Mouse (Mus musculus): Measurements from ENCODE around the gene Ntn3. TPM values are rescaled to one million over a fixed set of nuclear protein-coding genes. Genes with fewer than 3 reads are reported as not detected.

The Ntn3 gene
- polyA plus RNA-seq, 1 experiment from 2014 or later = 5.9 TPM

DNA sequence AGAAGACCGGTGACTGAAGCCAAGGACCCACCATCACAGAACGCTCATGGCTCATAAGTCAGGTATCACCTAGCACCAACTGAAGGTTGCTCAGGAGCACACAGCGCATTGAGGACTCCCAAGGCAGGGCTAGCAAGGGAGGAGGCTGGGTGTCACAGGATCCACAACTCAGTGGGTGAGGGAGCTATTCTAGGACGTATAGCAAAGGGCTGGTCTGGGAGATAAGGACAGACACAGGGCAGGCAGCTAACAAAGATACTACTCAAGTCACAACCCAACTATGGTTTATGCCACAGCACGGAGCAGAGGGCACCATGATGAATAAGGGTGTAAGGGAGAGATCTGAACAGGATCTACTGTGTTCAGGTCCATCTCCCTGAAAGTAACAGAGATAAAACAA lies 16.5 kb upstream of the Ntn3 start:
- WGBS = 96% methylated on average over 5 of the region's 5 CpGs
- Histone ChIP-seq H3K27me3 (no peaks in the 10 kb centered on the region), H3K4me1 (replicated peaks) (peaks cover 5% of the 10 kb centered on the region), H3K36me3 (peaks cover 65% of the 10 kb centered on the region), H3K4me3 (no peak overlapping the region), H3K4me2 (no peak overlapping the region), H3K9me3 (no peaks in the 10 kb centered on the region), H3K9ac (no peak overlapping the region), H3K27ac (replicated peaks) (no peak overlapping the region)
- ATAC-seq (ENCODE audit: low read depth) = no peak

DNA sequence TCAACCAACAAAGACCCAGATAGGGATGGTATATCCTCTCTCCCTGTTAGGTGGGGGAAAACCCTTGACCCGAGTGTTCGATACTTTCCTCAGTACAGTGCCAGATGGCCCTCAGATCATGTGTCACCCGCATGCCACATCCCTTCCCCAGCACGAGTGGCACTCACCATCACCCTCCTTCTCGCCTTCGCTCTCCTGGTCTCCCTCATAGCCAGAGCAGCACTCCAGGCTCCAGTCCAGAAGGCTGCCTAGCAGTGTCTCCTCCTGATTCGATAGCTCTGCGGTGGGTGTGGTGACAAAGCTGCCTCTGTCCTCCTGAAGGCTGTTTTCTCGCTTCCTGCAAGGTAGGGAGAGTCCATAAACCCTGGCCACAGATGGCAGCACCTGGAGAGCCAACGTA lies 15.4 kb upstream of the Ntn3 start:
- ATAC-seq (ENCODE audit: low read depth) = no peak
- Histone ChIP-seq H3K27ac (replicated peaks) (no peak overlapping the region), H3K4me3 (no peak overlapping the region), H3K36me3 (peaks cover 55% of the 10 kb centered on the region), H3K9ac (no peak overlapping the region), H3K4me2 (no peak overlapping the region), H3K9me3 (no peaks in the 10 kb centered on the region), H3K4me1 (replicated peaks) (peaks cover 10% of the 10 kb centered on the region), H3K27me3 (no peaks in the 10 kb centered on the region)
- WGBS = 89% methylated on average over 10 of the region's 10 CpGs

DNA sequence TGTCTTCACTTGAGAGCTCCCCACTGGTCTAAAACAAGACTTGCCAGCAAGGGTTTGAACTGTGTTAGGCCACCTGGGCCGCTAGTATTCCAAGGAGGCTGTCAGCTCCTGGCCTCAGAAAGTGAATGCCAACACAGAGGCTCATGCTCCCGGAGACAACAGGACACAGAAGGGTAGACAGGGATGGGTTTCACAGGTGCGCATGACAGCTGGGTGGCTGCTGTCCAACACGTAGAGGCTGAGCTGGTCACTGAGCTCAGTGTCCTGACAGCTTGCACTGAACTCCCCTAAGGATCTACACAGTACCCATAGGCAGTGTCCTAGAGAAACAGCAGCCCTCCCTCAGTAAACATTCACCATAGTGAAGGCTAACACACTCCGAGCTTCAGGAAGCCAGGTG lies 14.2 kb upstream of the Ntn3 start:
- H3K9ac ChIP-seq = no peak overlapping the region

DNA sequence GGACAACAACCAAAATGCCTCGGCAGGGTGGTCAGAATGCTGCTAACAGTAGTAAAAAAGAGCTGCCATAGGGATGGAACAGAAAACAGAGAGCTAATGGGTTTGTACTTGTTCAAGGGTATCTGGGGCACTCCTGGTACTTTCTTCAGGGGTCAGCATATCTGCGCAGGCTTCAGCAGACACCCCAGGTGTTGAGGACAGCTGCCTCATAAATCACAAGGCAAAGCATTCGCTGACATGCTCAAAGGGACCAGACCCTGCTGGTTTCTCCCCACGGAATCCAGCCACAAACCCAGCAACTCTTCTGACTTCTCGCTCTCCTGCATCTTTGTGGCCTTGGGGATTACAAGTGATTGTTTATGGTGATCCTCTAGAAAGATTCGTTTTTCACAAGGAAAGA lies 13.3 kb upstream of the Ntn3 start:
- ATAC-seq (ENCODE audit: low read depth) = no peak
- Histone ChIP-seq H3K4me1 (replicated peaks) (peaks cover 19% of the 10 kb centered on the region), H3K36me3 (peaks cover 54% of the 10 kb centered on the region), H3K27ac (replicated peaks) (no peak overlapping the region), H3K9ac (no peak overlapping the region), H3K27me3 (no peaks in the 10 kb centered on the region), H3K4me3 (no peak overlapping the region), H3K4me2 (no peak overlapping the region), H3K9me3 (no peaks in the 10 kb centered on the region)
- 70% methylated on average over 6 of the region's 6 CpGs for WGBS

More for the DNA sequence above, 14.2 kb upstream of the Ntn3 start:
- 90% methylated on average over 5 of the region's 5 CpGs for WGBS
- Histone ChIP-seq H3K27ac (replicated peaks) (no peak overlapping the region), H3K4me1 (replicated peaks) (peaks cover 19% of the 10 kb centered on the region), H3K9me3 (no peaks in the 10 kb centered on the region), H3K4me3 (no peak overlapping the region), H3K27me3 (no peaks in the 10 kb centered on the region), H3K4me2 (no peak overlapping the region), H3K36me3 (peaks cover 54% of the 10 kb centered on the region)
- no peak for ATAC-seq (ENCODE audit: low read depth)

DNA sequence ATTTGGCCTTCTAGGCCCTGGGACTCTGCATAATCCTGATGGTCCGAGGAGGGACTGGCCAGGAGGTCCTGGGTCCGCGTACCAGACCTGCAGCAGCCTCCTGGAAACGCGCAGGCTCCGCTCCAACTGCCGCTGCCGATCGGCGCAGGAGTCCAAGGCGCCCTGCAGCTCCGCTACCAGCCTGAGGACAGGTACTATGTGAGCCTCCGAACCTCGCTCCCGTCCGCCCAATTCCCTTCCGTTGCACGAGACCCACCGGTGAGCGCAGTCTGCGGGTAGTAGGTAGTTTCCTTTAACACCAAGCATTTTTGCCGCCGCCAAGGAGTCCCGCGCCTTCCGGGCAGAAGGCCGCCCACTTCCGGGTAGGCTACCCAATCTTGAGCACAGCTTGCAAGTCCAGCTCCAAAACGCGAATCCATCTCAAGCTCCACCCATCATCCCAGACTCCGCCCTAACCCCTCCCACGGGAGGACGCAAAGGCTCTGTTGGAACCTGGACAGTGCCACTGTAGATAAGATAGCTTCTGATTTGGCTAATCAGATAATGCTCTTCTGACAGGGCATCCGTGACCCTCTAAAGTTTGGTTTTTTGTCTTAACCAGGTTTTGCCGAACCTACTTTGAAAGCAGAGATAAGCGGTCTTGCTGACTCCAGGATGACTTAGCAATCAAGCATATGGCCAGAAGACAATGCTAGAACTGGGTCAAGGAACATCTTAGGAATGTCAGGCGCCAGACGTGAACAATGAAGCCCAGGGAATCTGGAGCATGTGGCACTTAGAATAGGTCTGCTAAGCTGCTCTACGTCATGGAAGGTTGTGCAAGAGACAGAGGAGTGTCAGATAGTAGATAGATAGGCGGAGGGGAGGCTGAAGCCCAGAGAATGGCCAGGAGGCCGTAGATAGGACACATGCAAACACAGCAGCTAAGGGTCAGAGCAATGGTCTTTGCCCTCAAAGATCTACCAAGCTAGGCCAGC lies 11.4 kb upstream of the Ntn3 start, which contains the start of gene Tedc2:
TSS of gene Tedc2 (minus strand) at position 417 of the 977 bp plus-strand sequence.
- H3K9ac ChIP-seq = peak within 1 kb of the TSS; percentile 81
- no peaks in the 10 kb centered on the region for H3K27me3 ChIP-seq
- H3K4me3 ChIP-seq = peak within 1 kb of the TSS; percentile 85
- WGBS = 6% methylated on average over 41 of the region's 41 CpGs
- peak; percentile 95 for ATAC-seq (ENCODE audit: low read depth)
- H3K9me3 ChIP-seq = no peaks in the 10 kb centered on the region
- peak within 1 kb of the TSS; percentile 62 for H3K27ac ChIP-seq (replicated peaks)
- H3K4me2 ChIP-seq = peak within 1 kb of the TSS; percentile 96
- H3K36me3 ChIP-seq = peaks cover 55% of the 10 kb centered on the region
- H3K4me1 ChIP-seq (replicated peaks) = peaks cover 19% of the 10 kb centered on the region

DNA sequence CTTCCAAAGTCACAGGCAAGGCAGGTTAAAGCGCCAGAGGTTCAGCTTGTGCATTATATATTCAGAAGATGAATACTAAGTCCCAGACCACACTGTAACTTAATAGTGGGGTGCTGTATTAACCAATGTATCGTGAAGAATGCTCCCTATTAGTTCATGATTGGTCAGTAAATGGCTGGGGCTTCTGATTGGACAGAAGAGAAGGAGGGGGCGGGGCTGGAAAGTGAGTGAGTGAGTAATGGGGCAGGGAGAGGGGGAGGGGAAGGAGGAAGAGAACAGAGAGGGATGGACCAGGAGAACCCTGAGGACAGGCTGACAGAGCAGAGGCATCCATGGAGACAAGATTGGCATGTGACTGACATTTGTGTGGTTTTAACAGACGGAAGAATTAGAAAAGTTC lies 7.5 kb upstream of the Ntn3 start:
- ATAC-seq (ENCODE audit: low read depth) = no peak
- 64% methylated on average over 4 of the region's 4 CpGs for WGBS
- no peak overlapping the region for H3K4me2 ChIP-seq
- peaks cover 27% of the 10 kb centered on the region for H3K4me1 ChIP-seq (replicated peaks)
- no peak overlapping the region for H3K4me3 ChIP-seq
- H3K27me3 ChIP-seq = no peaks in the 10 kb centered on the region
- H3K9ac ChIP-seq = no peak overlapping the region
- H3K36me3 ChIP-seq = peaks cover 36% of the 10 kb centered on the region
- no peaks in the 10 kb centered on the region for H3K9me3 ChIP-seq
- no peak overlapping the region for H3K27ac ChIP-seq (replicated peaks)

DNA sequence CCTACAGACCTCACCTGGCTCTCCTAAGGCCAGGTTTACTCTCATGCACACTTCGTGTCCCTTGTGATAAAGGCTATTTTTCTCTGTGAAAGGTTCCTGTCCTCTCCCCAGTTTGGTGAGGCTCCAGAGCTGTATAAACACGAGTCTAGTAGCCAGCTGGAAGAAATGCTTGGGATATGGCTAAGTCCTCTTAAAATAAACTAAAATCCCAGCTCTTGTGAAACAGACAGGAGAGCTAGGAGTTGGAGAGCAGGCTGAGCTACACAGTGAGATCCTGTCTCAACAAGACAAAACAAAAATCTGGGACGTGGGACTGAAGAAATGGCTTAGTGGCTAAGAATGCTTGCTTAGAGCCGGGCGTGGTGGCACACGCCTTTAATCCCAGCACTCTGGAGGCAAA lies 3.9 kb upstream of the Ntn3 start:
- H3K9me3 ChIP-seq = no peaks in the 10 kb centered on the region
- H3K4me3 ChIP-seq = no peak overlapping the region
- peaks cover 12% of the 10 kb centered on the region for H3K27me3 ChIP-seq
- no peak overlapping the region for H3K27ac ChIP-seq (replicated peaks)
- H3K4me1 ChIP-seq (replicated peaks) = peaks cover 44% of the 10 kb centered on the region
- no peak overlapping the region for H3K4me2 ChIP-seq
- peaks cover 32% of the 10 kb centered on the region for H3K36me3 ChIP-seq
- 83% methylated on average over 6 of the region's 6 CpGs for WGBS
- ATAC-seq (ENCODE audit: low read depth) = no peak
- no peak overlapping the region for H3K9ac ChIP-seq

DNA sequence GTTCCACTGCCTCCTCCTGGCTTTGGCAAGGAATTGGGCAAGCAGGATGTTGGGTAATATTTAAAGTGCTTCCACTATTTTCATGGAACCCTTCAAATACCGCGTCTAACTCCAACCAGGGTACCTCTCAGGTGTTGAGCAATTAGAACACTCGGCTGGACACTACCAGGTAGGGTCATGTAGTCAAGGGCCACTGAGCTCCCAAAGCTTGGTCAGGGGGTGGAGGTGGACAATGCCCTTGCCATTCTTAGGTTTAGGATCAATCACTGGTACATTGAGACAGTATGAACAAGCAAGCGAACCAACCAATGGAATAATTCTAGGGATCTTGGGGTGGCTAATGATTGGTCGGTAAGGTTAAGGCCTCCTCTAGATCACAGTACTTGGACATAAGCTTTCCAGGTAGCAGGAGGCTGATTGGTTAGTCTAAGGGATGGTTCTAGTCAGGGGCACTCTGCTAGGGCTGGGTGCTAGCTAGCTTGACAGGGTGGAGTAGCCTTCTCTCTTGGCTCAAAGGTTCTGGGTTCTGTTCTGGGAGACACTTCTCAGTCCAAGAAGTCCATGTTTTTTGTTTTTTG lies 3.2 kb upstream of the Ntn3 start:
- H3K4me1 ChIP-seq (replicated peaks) = peaks cover 51% of the 10 kb centered on the region

DNA sequence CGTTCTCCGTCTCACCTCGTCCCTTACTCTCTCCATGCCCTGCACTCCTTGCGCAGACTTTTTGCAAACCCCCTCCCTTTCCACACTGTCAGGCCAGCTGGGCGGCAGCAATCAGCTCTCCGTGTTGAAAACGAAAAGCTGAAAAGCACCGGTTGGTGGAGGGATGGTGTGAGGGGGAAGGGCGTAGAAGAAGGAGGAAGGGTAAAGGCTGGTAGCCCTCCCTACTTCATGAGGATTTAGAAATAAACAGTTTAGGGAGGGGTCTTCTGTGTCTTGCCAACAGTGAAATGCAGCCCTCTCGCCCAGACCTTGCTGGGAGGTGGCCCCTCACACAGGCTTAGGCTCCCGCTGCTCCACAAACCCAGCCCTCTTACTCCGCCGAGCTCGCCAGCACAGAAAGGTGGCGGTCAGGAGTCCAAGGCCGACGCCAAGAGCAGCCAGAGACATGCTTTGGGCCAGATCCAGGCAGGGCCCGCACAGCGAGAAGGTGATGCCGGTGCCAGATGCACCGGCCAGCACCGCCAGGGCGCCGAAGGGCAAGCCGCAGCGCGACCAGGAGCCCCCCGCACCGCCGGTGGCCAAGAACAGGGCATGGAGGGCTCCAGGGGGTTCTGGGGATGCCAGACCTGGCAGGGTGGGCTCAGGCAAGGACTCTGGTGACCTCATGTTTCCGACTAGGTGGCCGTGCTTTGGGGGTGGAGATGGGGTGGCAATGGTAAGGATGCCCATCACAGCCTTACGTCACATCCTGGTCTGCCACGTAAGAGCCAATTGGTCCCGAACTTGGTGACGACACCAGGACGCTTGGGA lies 2.5 kb upstream of the Ntn3 start:
- WGBS = 2% methylated on average over 37 of the region's 37 CpGs
- peaks cover 25% of the 10 kb centered on the region for H3K27me3 ChIP-seq
- H3K9me3 ChIP-seq = no peaks in the 10 kb centered on the region
- H3K36me3 ChIP-seq = peaks cover 20% of the 10 kb centered on the region
- H3K27ac ChIP-seq (replicated peaks) = peak overlapping the region; percentile 83
- H3K4me3 ChIP-seq = peak overlapping the region; percentile 57
- peak overlapping the region; percentile 96 for H3K4me2 ChIP-seq
- peak; percentile 58 for ATAC-seq (ENCODE audit: low read depth)
- H3K9ac ChIP-seq = peak overlapping the region; percentile 84
- H3K4me1 ChIP-seq (replicated peaks) = peaks cover 58% of the 10 kb centered on the region

More for the DNA sequence above, 3.2 kb upstream of the Ntn3 start:
- H3K9me3 ChIP-seq = no peaks in the 10 kb centered on the region
- H3K27ac ChIP-seq (replicated peaks) = peak overlapping the region; percentile 83; the same call in 1 of the 2 replicates
- ATAC-seq (ENCODE audit: low read depth) = no peak
- peak overlapping the region; percentile 57 for H3K4me3 ChIP-seq
- H3K9ac ChIP-seq = no peak overlapping the region
- peaks cover 25% of the 10 kb centered on the region for H3K36me3 ChIP-seq
- H3K27me3 ChIP-seq = peaks cover 18% of the 10 kb centered on the region
- H3K4me2 ChIP-seq = peak overlapping the region; percentile 96
- 32% methylated on average over 5 of the region's 5 CpGs for WGBS

DNA sequence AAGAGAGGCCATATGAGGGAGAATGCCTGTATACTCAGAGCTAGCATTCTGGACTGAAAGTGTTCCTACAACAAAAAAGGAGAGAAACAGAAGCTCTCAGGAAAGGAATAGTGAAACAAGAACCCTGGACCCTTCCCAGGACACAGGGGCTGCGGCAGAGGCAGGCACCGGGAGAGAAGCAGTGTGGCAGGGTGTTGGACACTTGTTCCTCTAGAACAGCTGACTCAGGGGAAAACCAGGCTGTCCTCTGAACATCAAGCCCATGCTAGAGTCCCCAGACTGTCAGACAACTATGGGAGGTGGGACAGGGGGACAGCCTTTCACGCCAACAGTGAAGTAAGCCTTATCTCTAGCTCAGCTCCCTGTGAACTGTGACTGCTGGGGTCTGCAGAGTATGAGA lies 1.3 kb upstream of the Ntn3 start:
- no peak overlapping the region for H3K9ac ChIP-seq
- 78% methylated on average over 3 of the region's 3 CpGs for WGBS
- no peaks in the 10 kb centered on the region for H3K9me3 ChIP-seq
- H3K27ac ChIP-seq (replicated peaks) = peak overlapping the region; percentile 83
- H3K4me2 ChIP-seq = peak overlapping the region; percentile 96
- H3K36me3 ChIP-seq = peaks cover 7% of the 10 kb centered on the region
- no peak overlapping the region for H3K4me3 ChIP-seq
- ATAC-seq (ENCODE audit: low read depth) = no peak
- H3K4me1 ChIP-seq (replicated peaks) = peaks cover 70% of the 10 kb centered on the region
- peaks cover 25% of the 10 kb centered on the region for H3K27me3 ChIP-seq

DNA sequence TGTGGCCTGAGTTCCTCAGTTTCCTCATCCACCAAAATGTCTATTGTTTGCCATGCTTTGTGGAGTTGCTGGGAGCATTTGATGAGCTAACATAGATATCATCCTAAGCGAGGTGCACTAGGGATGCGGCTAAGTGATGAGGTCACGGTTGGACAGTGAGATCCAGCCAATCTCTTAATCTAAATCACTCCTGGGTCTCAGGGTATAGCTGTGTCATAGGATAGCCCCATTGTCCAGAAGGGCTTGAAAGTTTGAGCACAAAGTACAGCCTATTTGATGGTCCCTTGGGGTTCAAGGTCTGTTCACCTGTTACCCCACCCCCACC lies 547 bp upstream of the Ntn3 start:
- H3K4me1 ChIP-seq (replicated peaks) = peaks cover 72% of the 10 kb centered on the region
- H3K4me2 ChIP-seq = peak overlapping the region; percentile 95
- H3K9me3 ChIP-seq = no peaks in the 10 kb centered on the region
- H3K27me3 ChIP-seq = peaks cover 25% of the 10 kb centered on the region
- 74% methylated on average over 3 of the region's 3 CpGs for WGBS
- H3K4me3 ChIP-seq = peak overlapping the region; percentile 75; the same call in 1 of the 2 replicates
- H3K36me3 ChIP-seq = peaks cover under 1% of the 10 kb centered on the region; the same call in 1 of the 2 replicates
- H3K27ac ChIP-seq (replicated peaks) = peak overlapping the region; percentile 89
- H3K9ac ChIP-seq = no peak overlapping the region
- no peak for ATAC-seq (ENCODE audit: low read depth)

DNA sequence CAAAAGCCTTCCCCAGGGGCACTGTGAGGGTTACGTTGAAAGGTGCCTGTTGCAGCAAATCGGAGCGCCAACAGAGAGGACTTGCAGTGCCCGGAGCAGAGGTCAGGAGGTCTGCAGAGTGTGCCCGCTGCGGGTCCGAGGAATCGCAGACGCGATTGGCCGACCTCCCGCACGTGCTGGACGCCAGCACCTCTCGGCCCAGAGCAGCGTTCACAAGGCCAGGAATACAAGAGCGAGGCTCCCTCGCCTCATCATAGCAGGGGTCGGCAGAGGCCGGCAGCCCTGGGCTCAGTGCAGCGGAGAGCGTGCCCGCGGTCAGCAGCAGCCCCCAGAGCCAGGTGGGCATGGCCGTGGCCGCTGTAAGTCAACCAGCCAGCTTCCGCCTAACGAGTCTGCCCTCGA lies 689 bp downstream of the Ntn3 start:
- H3K4me3 ChIP-seq = peak overlapping the region; percentile 75
- no peaks in the 10 kb centered on the region for H3K9me3 ChIP-seq
- H3K4me1 ChIP-seq (replicated peaks) = peaks cover 85% of the 10 kb centered on the region
- no peaks in the 10 kb centered on the region for H3K36me3 ChIP-seq
- peak overlapping the region; percentile 95 for H3K4me2 ChIP-seq
- 1% methylated on average over 29 of the region's 29 CpGs for WGBS
- peak overlapping the region; percentile 89 for H3K27ac ChIP-seq (replicated peaks)
- peak overlapping the region; percentile 87 for H3K9ac ChIP-seq
- ATAC-seq (ENCODE audit: low read depth) = no peak
- peaks cover 25% of the 10 kb centered on the region for H3K27me3 ChIP-seq

Measured in neural tube, embryonic 13.5 days (tissue).